Mouse (Mus musculus) MEL (cell line): ENCODE measurements around the gene Cyfip2. TPM values are rescaled to one million over a fixed set of nuclear protein-coding genes. Genes with fewer than 3 reads are reported as not detected.

ENCODE experiments used
- DNase-seq: peaks from one replicate; pipeline ENCODE4 v3.0.0; 2011; ENCODE audit warnings: low read depth, low spot score
- H3K27ac ChIP-seq: 2 replicates; pipeline ENCODE4 v1.5.1; 2012; ENCODE audit warnings: low read depth, mild to moderate bottlenecking, control low read depth, low read length, moderate library complexity; ENCODE audit not compliant: control insufficient read depth
- H3K27me3 ChIP-seq, 2 experiments: fragments of 150-350 bp in 1 of 2; sonication (generic) in 1 of 2; 2 replicates each; pipeline ENCODE4 v1.6.1; 2012; ENCODE audit warnings: low read length in 2 of 2, mild to moderate bottlenecking in 2 of 2, improper control_type of control experiment in 1 of 2, moderate library complexity in 1 of 2; ENCODE audit not compliant: insufficient read depth in 2 of 2, control insufficient read depth in 1 of 2
- H3K36me3 ChIP-seq, 2 experiments: 2 replicates each; pipeline ENCODE4 v1.6.1; 2012 to 2014; ENCODE audit warnings: low read length in 2 of 2, improper control_type of control experiment in 1 of 2, inconsistent platforms in 1 of 2, mild to moderate bottlenecking in 1 of 2; ENCODE audit not compliant: insufficient read depth in 2 of 2, control insufficient read depth in 1 of 2
- H3K4me1 ChIP-seq, 2 experiments: fragments of 150-350 bp in 1 of 2; sonication (generic) in 1 of 2; 2 replicates each; pipeline ENCODE4 v1.6.1; 2012; ENCODE audit warnings: low read length in 2 of 2, improper control_type of control experiment in 1 of 2, mild to moderate bottlenecking in 1 of 2; ENCODE audit not compliant: insufficient read depth in 2 of 2, control insufficient read depth in 1 of 2
- H3K4me3 ChIP-seq, 2 experiments: fragments of 150-350 bp in 1 of 2; sonication (generic) in 1 of 2; 2 replicates each; pipeline ENCODE4 v1.5.1; 2012; ENCODE audit warnings: low read depth in 2 of 2, low read length in 2 of 2, mild to moderate bottlenecking in 2 of 2, moderate library complexity in 2 of 2, control low read depth in 1 of 2, improper control_type of control experiment in 1 of 2; ENCODE audit not compliant: control insufficient read depth in 1 of 2, insufficient read depth in 1 of 2
- H3K79me2 ChIP-seq: 2 replicates; pipeline ENCODE4 v1.6.1; 2012; ENCODE audit warnings: mild to moderate bottlenecking, low read length, moderate library complexity; ENCODE audit not compliant: control insufficient read depth, poor library complexity, insufficient read depth
- H3K9ac ChIP-seq: 2 replicates; pipeline ENCODE4 v1.6.1; 2012; ENCODE audit warnings: low read depth, mild to moderate bottlenecking, control low read depth, low read length, moderate library complexity; ENCODE audit not compliant: control insufficient read depth, poor library complexity, severe bottlenecking
- H3K9me3 ChIP-seq: fragments of 150-350 bp; sonication (generic); replicated peaks from 2 replicates; pipeline ENCODE4 v1.6.1; 2012; ENCODE audit warnings: mild to moderate bottlenecking, low read length, improper control_type of control experiment, moderate library complexity; ENCODE audit not compliant: insufficient read depth
- CHD1 ChIP-seq: IDR thresholded peaks from 2 replicates; pipeline ENCODE4 v1.6.1; 2012; ENCODE audit warnings: low read depth, mild to moderate bottlenecking, inconsistent platforms, low read length, improper control_type of control experiment
- CHD2 ChIP-seq: IDR thresholded peaks from 2 replicates; pipeline ENCODE4 v1.6.1; 2011; ENCODE audit warnings: low read length, improper control_type of control experiment
- CTCF ChIP-seq, 3 experiments: IDR thresholded peaks in 2 of 3; conservative IDR thresholded peaks in 1 of 3; 2 replicates each; pipeline ENCODE4 v1.5.1; 2011 to 2012; ENCODE audit warnings: low read length in 3 of 3, low read depth in 2 of 3, mild to moderate bottlenecking in 2 of 3, improper control_type of control experiment in 1 of 3, inconsistent platforms in 1 of 3, mixed read lengths in 1 of 3, moderate library complexity in 1 of 3; ENCODE audit not compliant: control insufficient read depth in 1 of 3, insufficient read depth in 1 of 3, poor library complexity in 1 of 3, severe bottlenecking in 1 of 3
- E2F4 ChIP-seq: IDR thresholded peaks from 2 replicates; pipeline ENCODE4 v1.6.1; 2011; ENCODE audit warnings: low read depth, low read length, improper control_type of control experiment, borderline replicate concordance
- ELF1 ChIP-seq: IDR thresholded peaks from 2 replicates; pipeline ENCODE4 v1.6.1; 2014; ENCODE audit warnings: low read depth, mild to moderate bottlenecking, inconsistent platforms, low read length, improper control_type of control experiment, moderate library complexity
- EP300 ChIP-seq, 2 experiments: IDR thresholded peaks; 2 replicates each; pipeline ENCODE4 v1.6.1; 2011; ENCODE audit warnings: improper control_type of control experiment in 2 of 2, low read length in 2 of 2, low read depth in 1 of 2, mild to moderate bottlenecking in 1 of 2
- ETS1 ChIP-seq: IDR thresholded peaks from 2 replicates; pipeline ENCODE4 v1.6.1; 2012; ENCODE audit warnings: low read depth, mild to moderate bottlenecking, inconsistent platforms, low read length, improper control_type of control experiment, moderate library complexity
- GATA1 ChIP-seq: IDR thresholded peaks from 2 replicates; pipeline ENCODE4 v1.6.1; 2011; ENCODE audit warnings: low read depth, low read length, improper control_type of control experiment
- HCFC1 ChIP-seq: IDR thresholded peaks from 2 replicates; pipeline ENCODE4 v1.6.1; 2012; ENCODE audit warnings: low read depth, mild to moderate bottlenecking, inconsistent platforms, low read length, improper control_type of control experiment, moderate library complexity
- JUND ChIP-seq: IDR thresholded peaks from 2 replicates; pipeline ENCODE4 v1.6.1; 2011; ENCODE audit warnings: low read depth, mild to moderate bottlenecking, improper control_type of control experiment, low read length
- KAT2A ChIP-seq: conservative IDR thresholded peaks from 2 replicates; pipeline ENCODE4 v1.6.1; 2012; ENCODE audit warnings: low read depth, low read length, improper control_type of control experiment, inconsistent platforms
- MAFK ChIP-seq: IDR thresholded peaks from 2 replicates; pipeline ENCODE4 v1.6.1; 2011; ENCODE audit warnings: low read depth, mild to moderate bottlenecking, low read length, improper control_type of control experiment, borderline replicate concordance
- MAX ChIP-seq: IDR thresholded peaks from 2 replicates; pipeline ENCODE4 v1.6.1; 2011; ENCODE audit warnings: low read length, improper control_type of control experiment
- MEF2A ChIP-seq: IDR thresholded peaks from 2 replicates; pipeline ENCODE4 v1.6.1; 2014; ENCODE audit warnings: low read depth, mild to moderate bottlenecking, inconsistent platforms, low read length, improper control_type of control experiment; ENCODE audit not compliant: poor library complexity, insufficient replicate concordance, severe bottlenecking; ENCODE audit errors: extremely low read depth
- MXI1 ChIP-seq: IDR thresholded peaks from 2 replicates; pipeline ENCODE4 v1.6.1; 2011; ENCODE audit warnings: mild to moderate bottlenecking, low read depth, low read length, improper control_type of control experiment
- MYB ChIP-seq: IDR thresholded peaks from 2 replicates; pipeline ENCODE4 v1.6.1; 2011; ENCODE audit warnings: mild to moderate bottlenecking, low read depth, low read length, improper control_type of control experiment
- MYC ChIP-seq: IDR thresholded peaks from 2 replicates; pipeline ENCODE4 v1.6.1; 2011; ENCODE audit warnings: low read depth, mild to moderate bottlenecking, low read length, improper control_type of control experiment, moderate library complexity
- NELFE ChIP-seq: IDR thresholded peaks from 2 replicates; pipeline ENCODE4 v1.6.1; 2011; ENCODE audit warnings: low read depth, low read length, improper control_type of control experiment
- NRF1 ChIP-seq: IDR thresholded peaks from 2 replicates; pipeline ENCODE4 v1.6.1; 2014; ENCODE audit warnings: low read depth, mild to moderate bottlenecking, inconsistent platforms, low read length, improper control_type of control experiment, moderate library complexity; ENCODE audit not compliant: poor library complexity, insufficient read depth, severe bottlenecking
- POLR2A ChIP-seq, 2 experiments: IDR thresholded peaks; 2 replicates each; pipeline ENCODE4 v1.6.1; 2011 to 2012; ENCODE audit warnings: low read length in 2 of 2, mild to moderate bottlenecking in 2 of 2, control low read depth in 1 of 2, improper control_type of control experiment in 1 of 2, low read depth in 1 of 2, moderate library complexity in 1 of 2; ENCODE audit not compliant: control insufficient read depth in 1 of 2, insufficient read depth in 1 of 2, poor library complexity in 1 of 2
- POLR2AphosphoS2 ChIP-seq: IDR thresholded peaks from 2 replicates; pipeline ENCODE4 v1.6.1; 2011; ENCODE audit warnings: low read length, improper control_type of control experiment
- SIN3A ChIP-seq: IDR thresholded peaks from 2 replicates; pipeline ENCODE4 v1.6.1; 2012; ENCODE audit warnings: low read length, improper control_type of control experiment, inconsistent platforms
- SMC3 ChIP-seq: IDR thresholded peaks from 2 replicates; pipeline ENCODE4 v1.6.1; 2011; ENCODE audit warnings: low read depth, low read length, improper control_type of control experiment
- TAL1 ChIP-seq: IDR thresholded peaks from 2 replicates; pipeline ENCODE4 v1.6.1; 2012; ENCODE audit warnings: mild to moderate bottlenecking, inconsistent platforms, low read length, moderate library complexity, mixed read lengths
- TBP ChIP-seq: IDR thresholded peaks from 2 replicates; pipeline ENCODE4 v1.8.0; 2011; ENCODE audit warnings: low read depth, low read length, improper control_type of control experiment
- UBTF ChIP-seq: IDR thresholded peaks from 2 replicates; pipeline ENCODE4 v1.6.1; 2012; ENCODE audit warnings: low read depth, mild to moderate bottlenecking, inconsistent platforms, low read length, improper control_type of control experiment, moderate library complexity, borderline replicate concordance; ENCODE audit not compliant: insufficient read depth
- USF2 ChIP-seq, 2 experiments: IDR thresholded peaks; 2 replicates each; pipeline ENCODE4 v1.6.1; 2011 to 2012; ENCODE audit warnings: improper control_type of control experiment in 2 of 2, low read length in 2 of 2, borderline replicate concordance in 1 of 2, inconsistent platforms in 1 of 2, low read depth in 1 of 2, mild to moderate bottlenecking in 1 of 2; ENCODE audit not compliant: insufficient read depth in 1 of 2
- ZC3H11A ChIP-seq: IDR thresholded peaks from 2 replicates; pipeline ENCODE4 v1.6.1; 2012; ENCODE audit warnings: low read depth, mild to moderate bottlenecking, inconsistent platforms, low read length, improper control_type of control experiment
- ZKSCAN1 ChIP-seq: IDR thresholded peaks from 2 replicates; pipeline ENCODE4 v1.6.1; 2012; ENCODE audit warnings: low read depth, mild to moderate bottlenecking, inconsistent platforms, low read length, improper control_type of control experiment, moderate library complexity
- ZMIZ1 ChIP-seq: IDR thresholded peaks from 2 replicates; pipeline ENCODE4 v1.6.1; 2012; ENCODE audit warnings: low read depth, mild to moderate bottlenecking, inconsistent platforms, low read length, improper control_type of control experiment, moderate library complexity
- ZNF384 ChIP-seq: IDR thresholded peaks from 2 replicates; pipeline ENCODE4 v1.6.1; 2012; ENCODE audit warnings: low read depth, mild to moderate bottlenecking, inconsistent platforms, low read length, improper control_type of control experiment
- polyA plus RNA-seq, 2 experiments: library from polyadenylated mRNA; stranded (reverse) in 1 of 2; unstranded in 1 of 2; fragments of >175 nt in 1 of 2; fragments of >200 nt in 1 of 2; gene quantifications; 2 replicates each; pipeline versions ENCODE4 v1.2.1 to v1.2.4; 2012; ENCODE audit warnings: low replicate concordance in 2 of 2, low read depth in 1 of 2; ENCODE audit not compliant: insufficient read length in 2 of 2, insufficient read depth in 1 of 2, missing spikeins in 1 of 2
- total RNA-seq: library from RNA; depleted of rRNA; stranded (reverse); fragments of 300-350 nt; gene quantifications from 2 replicates; pipeline ENCODE4 v1.2.3, GENCODE M21; 2012

Cyfip2 gene
- total and polyA plus RNA-seq, 3 experiments: 9.9 to 31.8 (median 18.9) TPM

- Histone ChIP-seq H3K27me3 (no peaks in the 10 kb centered on the region), H3K36me3 (no peaks in the 10 kb centered on the region), H3K4me3 (no peak overlapping the region), H3K79me2 (no peaks in the 10 kb centered on the region), H3K9me3 (no peaks in the 10 kb centered on the region), H3K9ac (no peak overlapping the region), H3K4me1 (no peaks in the 10 kb centered on the region), H3K27ac (no peak overlapping the region)
- no peak for DNase-seq
- TF ChIP-seq EP300 (IDR thresholded peaks at IDR 0.05; ENCODE audit: low read depth in 1 of 2, low read length in 2 of 2): no peak
- TF ChIP-seq CHD2: no peak
- no peak for TF ChIP-seq POLR2A (IDR thresholded peaks at IDR 0.05; ENCODE audit: control insufficient read depth in 1 of 2, insufficient read depth in 1 of 2, low read depth in 1 of 2, low read length in 2 of 2, poor library complexity in 1 of 2)
- no peak for TF ChIP-seq MEF2A
- no peak for TF ChIP-seq MAFK
- no peak for TF ChIP-seq UBTF
- TF ChIP-seq ZNF384: no peak
- no peak for TF ChIP-seq KAT2A
- TF ChIP-seq TAL1: no peak
- no peak for TF ChIP-seq E2F4
- TF ChIP-seq CHD1: no peak
- no peak for TF ChIP-seq JUND
- no peak for TF ChIP-seq HCFC1
- TF ChIP-seq ZMIZ1: no peak
- no peak for TF ChIP-seq MXI1
- TF ChIP-seq ELF1: no peak
- no peak for TF ChIP-seq GATA1
- no peak for TF ChIP-seq POLR2AphosphoS2
- no peak for TF ChIP-seq MYB
Observed at GRCm38 (mm10) chr11:46217686-46218085, 95.0 kb downstream of the Cyfip2 start.

- Histone ChIP-seq H3K27ac (no peak overlapping the region), H3K79me2 (no peaks in the 10 kb centered on the region), H3K4me1 (no peaks in the 10 kb centered on the region), H3K9ac (no peak overlapping the region), H3K36me3 (no peaks in the 10 kb centered on the region), H3K4me3 (no peak overlapping the region), H3K9me3 (no peaks in the 10 kb centered on the region), H3K27me3 (no peaks in the 10 kb centered on the region)
- DNase-seq: peak; percentile 85
- no peak for TF ChIP-seq ZMIZ1
- TF ChIP-seq HCFC1: no peak
- TF ChIP-seq SMC3: peak; percentile 80
- TF ChIP-seq JUND: peak; percentile 27; the same call in 1 of the 2 replicates
- peak; percentile 79; the same call in 1 of the 2 replicates for TF ChIP-seq MYC
- no peak for TF ChIP-seq ELF1
- TF ChIP-seq TBP: no peak
- no peak for TF ChIP-seq USF2 (IDR thresholded peaks at IDR 0.05; ENCODE audit: borderline replicate concordance in 1 of 2, insufficient read depth in 1 of 2, low read depth in 1 of 2, low read length in 2 of 2)
- TF ChIP-seq SIN3A: no peak
- no peak for TF ChIP-seq CHD2
- no peak for TF ChIP-seq ETS1
- no peak for TF ChIP-seq MEF2A
- peak; percentile 67 to 91 (median 85) for TF ChIP-seq CTCF (IDR thresholded peaks at IDR 0.05 in 2 of 3, conservative IDR thresholded peaks at IDR 0.05 in 1 of 3; ENCODE audit: control insufficient read depth in 1 of 3, insufficient read depth in 1 of 3, low read depth in 2 of 3, low read length in 3 of 3, poor library complexity in 1 of 3, severe bottlenecking in 1 of 3)
- no peak for TF ChIP-seq ZNF384
- peak; percentile 57; the same call in 1 of the 2 replicates for TF ChIP-seq ZC3H11A
- no peak for TF ChIP-seq KAT2A
- no peak for TF ChIP-seq POLR2A (IDR thresholded peaks at IDR 0.05; ENCODE audit: control insufficient read depth in 1 of 2, insufficient read depth in 1 of 2, low read depth in 1 of 2, low read length in 2 of 2, poor library complexity in 1 of 2)
- no peak for TF ChIP-seq NELFE
- no peak for TF ChIP-seq UBTF
- TF ChIP-seq POLR2AphosphoS2: no peak
- TF ChIP-seq MAX: 0 out of 2 replicates have a peak, but pooled peaks have one; percentile 38
- no peak for TF ChIP-seq ZKSCAN1
- TF ChIP-seq NRF1: no peak
Observed at GRCm38 (mm10) chr11:46216669-46217068, 96.0 kb downstream of the Cyfip2 start.
